Mouse (Mus musculus) cerebellum, postnatal 4 days (tissue): Measurements from ENCODE around the gene Akt2.

Experiments
- DNase-seq, 2 experiments: peaks; one replicate each; pipeline ENCODE4 v3.0.0; 2022; ENCODE audit warnings: low spot score in 2 of 2, mixed read lengths in 1 of 2

Akt2 gene

GRCm38 (mm10) chr7:27587741-27588140 lies 3.6 kb upstream of the Akt2 start:
- no peak for DNase-seq

GRCm38 (mm10) chr7:27590088-27590487 lies 1.3 kb upstream of the Akt2 start:
- no peak for DNase-seq

GRCm38 (mm10) chr7:27590566-27591213 lies 662 bp upstream of the Akt2 start:
- DNase-seq: no peak

GRCm38 (mm10) chr7:27592217-27592929 lies 1.0 kb downstream of the Akt2 start:
- DNase-seq: no peak

GRCm38 (mm10) chr7:27592934-27593645 lies 1.7 kb downstream of the Akt2 start:
- no peak for DNase-seq

- no peak for DNase-seq
Observed at GRCm38 (mm10) chr7:27596586-27597503, 5.5 kb downstream of the Akt2 start.

- DNase-seq: no peak
Observed at GRCm38 (mm10) chr7:27598053-27598452, 6.7 kb downstream of the Akt2 start.

GRCm38 (mm10) chr7:27601628-27602027 lies 10.3 kb downstream of the Akt2 start:
- DNase-seq: peak in 1 of 2 experiments; percentile 50

- no peak for DNase-seq
Observed at GRCm38 (mm10) chr7:27602161-27602560, 10.8 kb downstream of the Akt2 start.

GRCm38 (mm10) chr7:27602835-27603234 lies 11.5 kb downstream of the Akt2 start:
- DNase-seq: no peak

GRCm38 (mm10) chr7:27604661-27605348 lies 13.5 kb downstream of the Akt2 start:
- no peak for DNase-seq

GRCm38 (mm10) chr7:27605499-27606285 lies 14.3 kb downstream of the Akt2 start:
- no peak for DNase-seq

- DNase-seq: no peak
Observed at GRCm38 (mm10) chr7:27606481-27607254, 15.3 kb downstream of the Akt2 start.

- peak; percentile 41 to 85 for DNase-seq
Observed at GRCm38 (mm10) chr7:27607580-27607979, 16.2 kb downstream of the Akt2 start.

- no peak for DNase-seq
Observed at GRCm38 (mm10) chr7:27608130-27608529, 16.8 kb downstream of the Akt2 start.

GRCm38 (mm10) chr7:27609285-27609684 lies 17.9 kb downstream of the Akt2 start:
- DNase-seq: no peak

- no peak for DNase-seq
Observed at GRCm38 (mm10) chr7:27609688-27610087, 18.3 kb downstream of the Akt2 start.

- no peak for DNase-seq
Observed at GRCm38 (mm10) chr7:27610370-27610769, 19.0 kb downstream of the Akt2 start.

GRCm38 (mm10) chr7:27610871-27611270 lies 19.5 kb downstream of the Akt2 start:
- DNase-seq: no peak
